ENCODE assay signal across 7 mouse cellular contexts in the genomic region with DNA sequence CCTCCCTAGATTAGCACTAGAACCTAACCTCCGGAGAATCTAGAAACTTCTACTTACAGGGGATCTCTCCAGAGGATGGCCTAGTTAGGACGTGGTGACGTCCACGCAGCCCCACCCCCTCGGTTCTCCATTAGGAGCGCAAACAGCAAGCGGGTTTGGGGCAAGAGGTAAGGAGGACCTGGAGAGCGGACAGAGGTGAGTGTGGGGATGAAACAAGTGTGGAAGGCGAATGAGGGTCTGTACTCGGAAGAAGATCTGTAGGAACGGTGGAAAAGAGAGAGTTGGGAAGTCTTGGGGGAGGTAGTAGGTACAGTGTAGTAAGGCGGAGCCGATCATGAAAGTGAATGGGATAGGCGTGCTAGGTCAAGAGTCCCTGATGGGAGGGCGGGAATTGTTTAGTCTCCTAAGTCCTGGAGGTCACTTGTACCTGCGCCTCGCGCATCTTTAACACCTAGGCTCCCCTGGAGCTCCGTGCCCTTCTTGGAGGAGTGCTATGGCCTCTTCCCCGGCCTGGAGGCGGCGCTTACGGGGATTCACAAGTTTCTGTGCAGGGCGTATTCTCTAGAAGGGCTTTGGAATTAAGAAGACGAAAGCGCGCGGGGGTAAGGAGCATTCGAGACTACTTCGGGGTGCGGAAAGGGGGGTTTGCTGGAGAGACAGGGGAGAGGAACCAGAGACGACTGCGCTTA. TPM values are rescaled to one million over a fixed set of nuclear protein-coding genes. Genes with fewer than 3 reads are reported as not detected.
DNase-seq lines count a peak whose midpoint lies in the region; ATAC-seq and TF ChIP-seq lines count a peak whose summit lies in the region.

No protein-coding gene starts in this region.

- peak; percentile 55 for DNase-seq in MEL-GATA-1-ER (ENCODE audit: extremely low read depth, low read depth)
- DNase-seq in gastrocnemius, postnatal 25 days = peak; percentile 45
- DNase-seq in intestine, embryonic 14.5 days (ENCODE audit: low spot score) = peak; percentile 85
- peak; percentile 75 for DNase-seq in liver, postnatal 0 days

- no peak for TF ChIP-seq EP300 in liver, postnatal 0 days (IDR thresholded peaks at IDR 0.05; ENCODE audit: low read depth)

- under 1% methylated on average over 33 of the region's 33 CpGs for WGBS in intestine, embryonic 14.5 days
- WGBS in liver, postnatal 0 days (ENCODE audit: insufficient replicate concordance) = under 1% methylated on average over 32 of the region's 33 CpGs
- 1% methylated on average over 33 of the region's 33 CpGs for WGBS in neural tube, embryonic 13.5 days

- peaks cover 22% of the 10 kb centered on the region for H3K27me3 ChIP-seq in intestine, embryonic 14.5 days (replicated peaks; ENCODE audit: control insufficient read depth, insufficient read depth, low read length)
- peaks cover 23% of the 10 kb centered on the region for H3K27me3 ChIP-seq in liver, postnatal 0 days (ENCODE audit: insufficient read depth, low read length)
- peaks cover 76% of the 10 kb centered on the region for H3K27me3 ChIP-seq in neural tube, embryonic 13.5 days

- peak overlapping the region; percentile 51 for H3K9ac ChIP-seq in intestine, embryonic 14.5 days (ENCODE audit: low read length)
- H3K9ac ChIP-seq in liver, postnatal 0 days (replicated peaks) = peak overlapping the region; percentile 52
- peak overlapping the region; percentile 53 for H3K9ac ChIP-seq in neural tube, embryonic 13.5 days

- peak; percentile 73 for ATAC-seq in intestine, embryonic 14.5 days (replicated peaks; ENCODE audit: low FRiP score, low TSS enrichment, low read depth)
- peak; percentile 85 for ATAC-seq in liver, postnatal 0 days
- ATAC-seq in neural tube, embryonic 13.5 days (ENCODE audit: low read depth) = peak; percentile 74; the same call in 1 of the 2 replicates
- ATAC-seq in cerebellum, adult (ENCODE audit: insufficient number of reproducible peaks, low FRiP score, low TSS enrichment) = no peak

- peak overlapping the region; percentile 26 for H3K27ac ChIP-seq in brown adipose tissue, adult 24 weeks (replicated peaks; ENCODE audit: low read depth, low read length)
- peak overlapping the region; percentile 44; the same call in 1 of the 2 replicates for H3K27ac ChIP-seq in intestine, embryonic 14.5 days (ENCODE audit: low read depth)
- peak overlapping the region; percentile 53 for H3K27ac ChIP-seq in liver, postnatal 0 days (ENCODE audit: low read depth)
- no peak overlapping the region for H3K27ac ChIP-seq in neural tube, embryonic 13.5 days (replicated peaks)

- peak overlapping the region; percentile 72 for H3K4me3 ChIP-seq in brown adipose tissue, adult 24 weeks (ENCODE audit: insufficient read depth, low read depth, low read length)
- H3K4me3 ChIP-seq in intestine, embryonic 14.5 days (ENCODE audit: low read depth, low read length) = peak overlapping the region; percentile 64
- H3K4me3 ChIP-seq in liver, postnatal 0 days (ENCODE audit: low read depth, low read length) = peak overlapping the region; percentile 66
- peak overlapping the region; percentile 36 for H3K4me3 ChIP-seq in neural tube, embryonic 13.5 days

- H3K4me2 ChIP-seq in intestine, embryonic 14.5 days (ENCODE audit: low read length) = peak overlapping the region; percentile 94
- peak overlapping the region; percentile 93 for H3K4me2 ChIP-seq in liver, postnatal 0 days (ENCODE audit: low read depth, low read length)
- peak overlapping the region; percentile 67 for H3K4me2 ChIP-seq in neural tube, embryonic 13.5 days

- no peaks in the 10 kb centered on the region for H3K36me3 ChIP-seq in intestine, embryonic 14.5 days (ENCODE audit: control insufficient read depth, insufficient read depth, low read length)
- no peaks in the 10 kb centered on the region for H3K36me3 ChIP-seq in liver, postnatal 0 days (replicated peaks; ENCODE audit: insufficient read depth, low read length)
- H3K36me3 ChIP-seq in neural tube, embryonic 13.5 days = no peaks in the 10 kb centered on the region

- TF ChIP-seq CTCF in liver, postnatal 0 days (IDR thresholded peaks at IDR 0.05; ENCODE audit: low read depth) = no peak

- H3K9me3 ChIP-seq in intestine, embryonic 14.5 days (ENCODE audit: control insufficient read depth, low read length) = no peaks in the 10 kb centered on the region
- no peaks in the 10 kb centered on the region for H3K9me3 ChIP-seq in liver, postnatal 0 days (ENCODE audit: low read length)
- no peaks in the 10 kb centered on the region for H3K9me3 ChIP-seq in neural tube, embryonic 13.5 days

- no peaks in the 10 kb centered on the region for H3K4me1 ChIP-seq in brown adipose tissue, adult 24 weeks (ENCODE audit: control insufficient read depth, insufficient read depth, insufficient read length, low read length)
- H3K4me1 ChIP-seq in intestine, embryonic 14.5 days (replicated peaks; ENCODE audit: control insufficient read depth, insufficient read depth, low read length) = no peaks in the 10 kb centered on the region
- H3K4me1 ChIP-seq in liver, postnatal 0 days (ENCODE audit: insufficient read depth) = peaks cover 11% of the 10 kb centered on the region; the same call in 1 of the 2 replicates
- H3K4me1 ChIP-seq in neural tube, embryonic 13.5 days (replicated peaks) = peaks cover 18% of the 10 kb centered on the region

RNA-seq across cellular contexts. Expression of gene Utf1, which starts 6.8 kb away (rescaled TPM):
- not detected in 2 replicates for polyA plus RNA-seq in brown adipose tissue, adult 24 weeks (2012; ENCODE audit: insufficient read depth, insufficient read length, missing spikeins)
- not detected for total RNA-seq in gastrocnemius, postnatal 25 days (2021)
- polyA plus RNA-seq in intestine, embryonic 14.5 days (2014; fragmentation: Nextera tagmentation; extraction: Ambion mirVana) = not detected in 2 replicates
- not detected in 2 replicates for polyA plus RNA-seq in liver, postnatal 0 days (2015; fragmentation: Nextera tagmentation; extraction: Ambion mirVana)
- not detected in 2 replicates for polyA plus RNA-seq in neural tube, embryonic 13.5 days (2015; fragmentation: Nextera tagmentation; extraction: Ambion mirVana)

RNA-seq across cellular contexts. Expression of gene 6430531B16Rik, which starts 28.1 kb away (rescaled TPM):
- polyA plus RNA-seq in brown adipose tissue, adult 24 weeks (2012; ENCODE audit: insufficient read depth, insufficient read length, missing spikeins) = not detected in 2 replicates
- total RNA-seq in gastrocnemius, postnatal 25 days (2021) = not detected
- 0.48 TPM in 1 of 2 replicates, not detected in the other for polyA plus RNA-seq in intestine, embryonic 14.5 days (2014; fragmentation: Nextera tagmentation; extraction: Ambion mirVana)
- polyA plus RNA-seq in liver, postnatal 0 days (2015; fragmentation: Nextera tagmentation; extraction: Ambion mirVana) = not detected in 2 replicates
- polyA plus RNA-seq in neural tube, embryonic 13.5 days (2015; fragmentation: Nextera tagmentation; extraction: Ambion mirVana) = 0.68 and 0.71 TPM in 2 replicates

RNA-seq across cellular contexts. Expression of gene Adam8, which starts 41.9 kb away (rescaled TPM):
- polyA plus RNA-seq in brown adipose tissue, adult 24 weeks (2012; ENCODE audit: insufficient read depth, insufficient read length, missing spikeins) = 3.0 TPM in 1 of 2 replicates, not detected in the other
- under 1 TPM; 0.29 to 0.36 TPM for total RNA-seq in gastrocnemius, postnatal 25 days (2021)
- 1.6 and 2.1 TPM in 2 replicates for polyA plus RNA-seq in intestine, embryonic 14.5 days (2014; fragmentation: Nextera tagmentation; extraction: Ambion mirVana)
- polyA plus RNA-seq in liver, postnatal 0 days (2015; fragmentation: Nextera tagmentation; extraction: Ambion mirVana) = 1.2 and 1.8 TPM in 2 replicates
- 3.3 and 3.4 TPM in 2 replicates for polyA plus RNA-seq in neural tube, embryonic 13.5 days (2015; fragmentation: Nextera tagmentation; extraction: Ambion mirVana)

RNA-seq across cellular contexts. Expression of gene Kndc1, which starts 55.9 kb away (rescaled TPM):
- 0.32 TPM in 1 of 2 replicates, not detected in the other for polyA plus RNA-seq in brown adipose tissue, adult 24 weeks (2012; ENCODE audit: insufficient read depth, insufficient read length, missing spikeins)
- not detected for total RNA-seq in gastrocnemius, postnatal 25 days (2021)
- polyA plus RNA-seq in intestine, embryonic 14.5 days (2014; fragmentation: Nextera tagmentation; extraction: Ambion mirVana) = 0.20 and 0.55 TPM in 2 replicates
- not detected in 2 replicates for polyA plus RNA-seq in liver, postnatal 0 days (2015; fragmentation: Nextera tagmentation; extraction: Ambion mirVana)
- polyA plus RNA-seq in neural tube, embryonic 13.5 days (2015; fragmentation: Nextera tagmentation; extraction: Ambion mirVana) = 5.8 and 6.0 TPM in 2 replicates
